Mouse (Mus musculus): Measurements from ENCODE around the gene Dnaic2.

The Dnaic2 gene

GRCm38 (mm10) chr11:114702311-114702995, 24.8 kb upstream of the Dnaic2 start:
- DNase-seq (ENCODE audit: extremely low read depth, low read depth) = no peak

GRCm38 (mm10) chr11:114702996-114703361, 24.2 kb upstream of the Dnaic2 start:
- DNase-seq (ENCODE audit: extremely low read depth, low read depth) = no peak

GRCm38 (mm10) chr11:114704071-114704913, 22.9 kb upstream of the Dnaic2 start:
- no peak for DNase-seq (ENCODE audit: extremely low read depth, low read depth)

GRCm38 (mm10) chr11:114706358-114706757, 20.9 kb upstream of the Dnaic2 start:
- no peak for DNase-seq (ENCODE audit: extremely low read depth, low read depth)

- no peak for DNase-seq (ENCODE audit: extremely low read depth, low read depth)
Measured at GRCm38 (mm10) chr11:114711393-114711792, 15.8 kb upstream of the Dnaic2 start.

GRCm38 (mm10) chr11:114711861-114712260, 15.3 kb upstream of the Dnaic2 start:
- DNase-seq (ENCODE audit: extremely low read depth, low read depth) = no peak

- DNase-seq (ENCODE audit: extremely low read depth, low read depth) = no peak
Measured at GRCm38 (mm10) chr11:114714526-114714925, 12.7 kb upstream of the Dnaic2 start.

- DNase-seq (ENCODE audit: extremely low read depth, low read depth) = no peak
Measured at GRCm38 (mm10) chr11:114715531-114715930, 11.7 kb upstream of the Dnaic2 start.

- DNase-seq (ENCODE audit: extremely low read depth, low read depth) = no peak
Measured at GRCm38 (mm10) chr11:114720535-114720934, 6.7 kb upstream of the Dnaic2 start.

GRCm38 (mm10) chr11:114722438-114722837, 4.8 kb upstream of the Dnaic2 start:
- no peak for DNase-seq (ENCODE audit: extremely low read depth, low read depth)

- no peak for DNase-seq (ENCODE audit: extremely low read depth, low read depth)
Measured at GRCm38 (mm10) chr11:114723030-114723429, 4.2 kb upstream of the Dnaic2 start.

- no peak for DNase-seq (ENCODE audit: extremely low read depth, low read depth)
Measured at GRCm38 (mm10) chr11:114724787-114725590, 2.2 kb upstream of the Dnaic2 start.

GRCm38 (mm10) chr11:114727826-114728186, 598 bp downstream of the Dnaic2 start:
- DNase-seq (ENCODE audit: extremely low read depth, low read depth) = no peak

- DNase-seq (ENCODE audit: extremely low read depth, low read depth) = no peak
Measured at GRCm38 (mm10) chr11:114728333-114728732, 1.1 kb downstream of the Dnaic2 start.

- DNase-seq (ENCODE audit: extremely low read depth, low read depth) = no peak
Measured at GRCm38 (mm10) chr11:114729832-114730363, 2.7 kb downstream of the Dnaic2 start.

GRCm38 (mm10) chr11:114731711-114732110, 4.5 kb downstream of the Dnaic2 start:
- no peak for DNase-seq (ENCODE audit: extremely low read depth, low read depth)

- no peak for DNase-seq (ENCODE audit: extremely low read depth, low read depth)
Measured at GRCm38 (mm10) chr11:114732890-114733289, 5.7 kb downstream of the Dnaic2 start.

- DNase-seq (ENCODE audit: extremely low read depth, low read depth) = no peak
Measured at GRCm38 (mm10) chr11:114736111-114736510, 8.9 kb downstream of the Dnaic2 start.

GRCm38 (mm10) chr11:114736913-114737624, 9.9 kb downstream of the Dnaic2 start:
- DNase-seq (ENCODE audit: extremely low read depth, low read depth) = no peak

- no peak for DNase-seq (ENCODE audit: extremely low read depth, low read depth)
Measured at GRCm38 (mm10) chr11:114740598-114740997, 13.4 kb downstream of the Dnaic2 start.

- DNase-seq (ENCODE audit: extremely low read depth, low read depth) = no peak
Measured at GRCm38 (mm10) chr11:114741451-114741850, 14.2 kb downstream of the Dnaic2 start.

All from MEL-GATA-1-ER (cell line).